Mouse (Mus musculus): ENCODE results near the gene Mbnl2.

DNA sequence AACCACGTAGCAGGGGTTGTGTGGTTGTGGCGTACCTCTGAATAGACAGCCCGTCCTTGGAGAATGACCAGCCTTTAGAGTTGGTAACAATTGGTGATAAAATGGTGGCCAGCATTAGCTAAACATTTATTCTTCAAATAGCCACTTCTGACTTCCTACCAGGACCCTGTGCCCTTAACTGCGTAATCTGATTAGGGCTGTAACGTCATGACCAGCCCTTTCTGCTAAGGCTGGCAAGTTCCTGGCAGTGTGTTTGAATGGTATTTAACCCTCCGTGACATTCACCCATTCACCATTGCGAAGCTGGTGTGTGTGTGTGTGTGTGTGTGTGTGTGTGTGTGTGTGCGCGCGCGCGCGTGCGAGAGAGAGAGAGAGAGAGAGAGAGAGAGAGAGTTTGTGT is 94.6 kb downstream of the Mbnl2 start:
- TF ChIP-seq CTCF (IDR thresholded peaks at IDR 0.05; ENCODE audit: control insufficient read depth, insufficient read depth, low read length) (no peak), POLR2A (IDR thresholded peaks at IDR 0.05; ENCODE audit: borderline replicate concordance, control insufficient read depth, low read depth, low read length) (no peak)
